Mouse (Mus musculus) liver, postnatal 0 days (tissue): ENCODE data around the gene Hamp2. TPM values are rescaled to one million over a fixed set of nuclear protein-coding genes. Genes with fewer than 3 reads are reported as not detected.

ENCODE experiments used
- ATAC-seq: fragments of 200-750 bp; cut with Nextera tagmentation; 2 replicates; pipeline ENCODE4 v1.8.0; 2017; ENCODE audit warnings: mild to moderate bottlenecking, moderate library complexity
- DNase-seq: peaks from one replicate; pipeline ENCODE4 v3.0.0-alpha.2; 2016
- H3K27ac ChIP-seq: fragments of 300-500 bp; sonication (generic); 2 replicates; pipeline ENCODE4 v1.5.1; 2014; ENCODE audit warnings: antibody characterized with exemption, moderate library complexity, mild to moderate bottlenecking, low read depth
- H3K27me3 ChIP-seq: fragments of 300-500 bp; sonication (generic); 2 replicates; pipeline ENCODE4 v1.6.1; 2014; ENCODE audit warnings: low read length, control low read depth, mixed read lengths; ENCODE audit not compliant: insufficient read depth
- H3K36me3 ChIP-seq: fragments of 300-500 bp; sonication (generic); replicated peaks from 2 replicates; pipeline ENCODE4 v1.6.1; 2014; ENCODE audit warnings: mild to moderate bottlenecking, control low read depth, low read length, moderate library complexity, mixed read lengths; ENCODE audit not compliant: insufficient read depth
- H3K4me1 ChIP-seq: fragments of 300-500 bp; sonication (generic); 2 replicates; pipeline ENCODE4 v1.6.1; 2014; ENCODE audit warnings: antibody characterized with exemption, mild to moderate bottlenecking, control low read depth; ENCODE audit not compliant: insufficient read depth
- H3K4me2 ChIP-seq: fragments of 300-500 bp; sonication (generic); 2 replicates; pipeline ENCODE4 v1.6.1; 2014; ENCODE audit warnings: low read depth, mild to moderate bottlenecking, low read length, moderate library complexity, mixed read lengths
- H3K4me3 ChIP-seq: fragments of 300-500 bp; sonication (generic); 2 replicates; pipeline ENCODE4 v1.5.1; 2014; ENCODE audit warnings: low read depth, low read length
- H3K9ac ChIP-seq: fragments of 300-500 bp; sonication (generic); replicated peaks from 2 replicates; pipeline ENCODE4 v1.6.1; 2014; ENCODE audit warnings: mild to moderate bottlenecking, moderate library complexity
- H3K9me3 ChIP-seq: fragments of 300-500 bp; sonication (generic); 2 replicates; pipeline ENCODE4 v1.6.1; 2016; ENCODE audit warnings: mild to moderate bottlenecking, control low read depth, low read length, mixed read lengths
- CTCF ChIP-seq: sonication (generic); IDR thresholded peaks from 2 replicates; pipeline ENCODE4 v1.5.1; 2016; ENCODE audit warnings: antibody characterized with exemption, low read depth
- EP300 ChIP-seq: IDR thresholded peaks from 2 replicates; pipeline ENCODE4 v1.6.1; 2016; ENCODE audit warnings: antibody characterized with exemption, low read depth, mild to moderate bottlenecking
- WGBS: fragments of 180-500 bp; shearing (Covaris S2); extraction: QIAGEN DNeasy Blood & Tissue Kit; methylation state at CpG from one replicate; pipeline ENCODE4 v1.1.7; 2014; ENCODE audit not compliant: insufficient replicate concordance; 5-methylcytosine and 5-hydroxymethylcytosine counted together
- polyA plus RNA-seq: library from polyadenylated mRNA; unstranded; fragments of >200 nt; fragmentation: Nextera tagmentation; extraction: Ambion mirVana; gene quantifications from 2 replicates; pipeline ENCODE4 v1.2.1, GENCODE M21; 2015

Gene Hamp2
- polyA plus RNA-seq, 1 experiment from 2014 or later: 0.49 TPM

DNA sequence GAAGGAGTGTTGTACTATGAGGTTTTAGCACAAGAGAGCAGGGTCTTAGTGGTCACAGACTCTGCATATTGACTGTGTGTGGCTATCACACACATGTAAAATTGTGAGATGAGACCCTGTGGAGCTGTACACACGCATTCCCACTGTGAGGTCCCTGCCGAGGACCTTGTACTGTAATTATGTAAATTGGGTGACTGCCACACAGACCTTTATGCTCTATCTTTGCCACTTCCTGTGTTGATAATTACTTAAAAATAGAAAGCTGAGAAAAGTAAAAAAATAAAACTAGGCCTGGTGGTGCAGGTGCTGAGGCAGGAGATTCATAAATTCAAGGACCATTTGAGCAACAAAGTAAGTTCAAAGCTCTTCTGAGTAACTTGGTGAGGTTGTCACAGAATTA is 33.8 kb downstream of the Hamp2 start:
- no peaks in the 10 kb centered on the region for H3K27me3 ChIP-seq
- DNase-seq: no peak
- no peak overlapping the region for H3K4me2 ChIP-seq
- H3K9me3 ChIP-seq: no peaks in the 10 kb centered on the region
- WGBS: 25% methylated on average over 2 of the region's 2 CpGs
- no peak for ATAC-seq
- peaks cover 11% of the 10 kb centered on the region for H3K4me1 ChIP-seq
- no peak overlapping the region; the same call in 1 of the 2 replicates for H3K9ac ChIP-seq
- H3K4me3 ChIP-seq: no peak overlapping the region
- peak overlapping the region; percentile 18; the same call in 1 of the 2 replicates for H3K27ac ChIP-seq
- TF ChIP-seq EP300: no peak
- TF ChIP-seq CTCF: no peak
- H3K36me3 ChIP-seq: no peaks in the 10 kb centered on the region

DNA sequence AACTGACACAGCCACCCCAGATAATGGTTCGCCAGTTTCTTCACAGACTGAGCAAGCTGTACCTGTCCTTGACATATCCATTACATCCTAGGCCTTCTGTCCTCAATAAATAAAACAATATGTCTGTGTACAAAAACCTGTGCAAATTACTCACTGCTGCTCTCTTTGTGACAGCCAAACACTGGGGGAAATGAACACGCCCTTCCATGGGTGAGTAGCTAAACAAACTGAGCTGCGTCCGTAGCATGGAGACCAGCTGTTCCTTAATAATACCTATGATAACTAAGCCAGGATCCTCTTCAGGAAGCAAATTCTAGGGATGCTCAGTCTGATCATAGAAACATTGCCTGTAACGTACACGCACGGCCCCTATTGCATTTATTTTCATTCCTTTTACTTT is 35.7 kb downstream of the Hamp2 start:
- TF ChIP-seq CTCF: no peak
- no peak for TF ChIP-seq EP300
- Histone ChIP-seq H3K27me3 (no peaks in the 10 kb centered on the region), H3K36me3 (no peaks in the 10 kb centered on the region), H3K4me1 (0 out of 2 replicates have a peak, but pooled peaks cover 4% of the 10 kb centered on the region), H3K4me2 (no peak overlapping the region), H3K4me3 (no peak overlapping the region), H3K9me3 (no peaks in the 10 kb centered on the region), H3K9ac (no peak overlapping the region), H3K27ac (no peak overlapping the region)
- 78% methylated on average over 7 of the region's 7 CpGs for WGBS
- DNase-seq: no peak
- no peak for ATAC-seq

DNA sequence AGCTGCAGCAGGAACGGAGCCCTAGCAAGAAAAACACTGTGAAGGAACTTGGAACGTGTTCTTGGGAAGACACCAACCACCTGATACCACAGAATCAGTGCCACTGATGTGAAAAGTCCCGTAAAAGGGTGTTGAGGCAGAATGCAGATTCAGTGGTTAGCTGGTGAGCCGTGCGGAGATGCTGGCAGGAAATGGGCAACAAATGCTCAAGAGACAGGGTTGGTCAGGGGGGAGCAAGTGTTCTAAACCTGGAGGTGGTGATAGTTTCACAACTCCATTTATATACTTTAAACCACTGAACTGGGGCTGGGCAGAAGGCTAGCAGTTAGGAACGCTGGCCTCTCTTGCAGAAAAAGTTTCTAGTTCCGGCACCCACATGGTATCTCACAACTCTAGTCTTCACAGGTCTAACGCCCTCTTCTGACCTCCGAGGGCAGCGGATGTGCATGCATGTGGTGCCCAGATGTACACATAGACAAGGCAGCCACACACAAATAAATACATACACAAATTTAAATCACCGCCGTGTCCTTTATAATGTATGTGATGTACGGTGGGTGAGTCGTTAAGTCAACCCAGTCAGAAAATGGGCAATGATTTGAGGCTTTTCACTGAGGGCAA is 36.8 kb downstream of the Hamp2 start:
- Histone ChIP-seq H3K9ac (no peak overlapping the region), H3K4me1 (0 out of 2 replicates have a peak, but pooled peaks cover 4% of the 10 kb centered on the region), H3K27ac (peak overlapping the region; percentile 11; the same call in 1 of the 2 replicates), H3K4me2 (no peak overlapping the region), H3K36me3 (no peaks in the 10 kb centered on the region), H3K27me3 (no peaks in the 10 kb centered on the region), H3K9me3 (no peaks in the 10 kb centered on the region), H3K4me3 (no peak overlapping the region)
- peak; percentile 26; the same call in 1 of the 2 replicates for TF ChIP-seq CTCF
- TF ChIP-seq EP300: no peak
- WGBS: 55% methylated on average over 14 of the region's 14 CpGs
- no peak for ATAC-seq
- no peak for DNase-seq

DNA sequence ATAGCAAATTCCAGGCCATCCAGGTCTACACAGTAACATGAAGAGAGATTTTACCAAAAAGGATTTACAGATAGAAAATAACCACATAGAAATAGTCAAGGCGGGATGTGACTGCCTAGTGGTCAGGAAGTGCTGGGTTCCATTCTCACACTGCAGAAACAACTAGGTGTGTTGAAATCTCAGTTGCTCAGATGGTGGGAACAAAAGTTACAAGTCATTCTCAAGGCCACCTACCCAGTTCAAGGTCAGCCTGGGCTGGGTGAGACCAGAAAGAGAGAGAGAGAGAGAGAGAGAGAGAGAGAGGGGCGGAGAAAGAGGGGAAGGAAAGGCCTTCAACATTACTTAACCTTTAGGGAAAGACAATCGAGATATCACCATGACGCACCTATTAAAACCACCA is 37.6 kb downstream of the Hamp2 start:
- Histone ChIP-seq H3K27ac (no peak overlapping the region), H3K4me1 (0 out of 2 replicates have a peak, but pooled peaks cover 4% of the 10 kb centered on the region), H3K27me3 (no peaks in the 10 kb centered on the region), H3K9ac (no peak overlapping the region), H3K4me2 (no peak overlapping the region), H3K4me3 (no peak overlapping the region), H3K36me3 (no peaks in the 10 kb centered on the region), H3K9me3 (no peaks in the 10 kb centered on the region)
- no peak for ATAC-seq
- TF ChIP-seq CTCF: no peak
- no peak for TF ChIP-seq EP300
- 65% methylated on average over 4 of the region's 4 CpGs for WGBS
- no peak for DNase-seq

DNA sequence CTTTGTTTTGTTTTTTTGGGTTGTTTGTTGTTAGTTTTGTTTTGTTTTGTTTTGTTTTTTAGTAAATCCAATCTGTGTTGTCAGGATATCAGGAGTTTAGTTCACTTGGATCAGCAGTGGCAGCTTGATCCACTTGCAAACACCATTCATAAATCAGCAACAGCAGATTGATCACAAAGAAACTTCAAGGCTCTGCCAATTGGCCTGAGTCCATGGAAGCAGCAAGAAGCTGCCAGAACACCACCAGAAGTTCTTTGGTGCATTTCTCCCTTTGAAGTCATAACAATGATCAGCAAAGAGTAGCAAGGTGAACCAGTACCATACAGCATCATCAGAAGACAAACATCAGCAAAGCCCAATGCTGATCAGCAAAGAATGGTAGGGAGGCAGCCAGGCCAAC is 40.4 kb downstream of the Hamp2 start:
- TF ChIP-seq CTCF (no peak), EP300 (no peak)
- Histone ChIP-seq H3K27me3 (no peaks in the 10 kb centered on the region), H3K9me3 (no peaks in the 10 kb centered on the region), H3K4me1 (no peaks in the 10 kb centered on the region), H3K4me2 (no peak overlapping the region), H3K36me3 (no peaks in the 10 kb centered on the region), H3K4me3 (no peak overlapping the region), H3K9ac (no peak overlapping the region), H3K27ac (no peak overlapping the region)
- DNase-seq (no peak), ATAC-seq (no peak)

DNA sequence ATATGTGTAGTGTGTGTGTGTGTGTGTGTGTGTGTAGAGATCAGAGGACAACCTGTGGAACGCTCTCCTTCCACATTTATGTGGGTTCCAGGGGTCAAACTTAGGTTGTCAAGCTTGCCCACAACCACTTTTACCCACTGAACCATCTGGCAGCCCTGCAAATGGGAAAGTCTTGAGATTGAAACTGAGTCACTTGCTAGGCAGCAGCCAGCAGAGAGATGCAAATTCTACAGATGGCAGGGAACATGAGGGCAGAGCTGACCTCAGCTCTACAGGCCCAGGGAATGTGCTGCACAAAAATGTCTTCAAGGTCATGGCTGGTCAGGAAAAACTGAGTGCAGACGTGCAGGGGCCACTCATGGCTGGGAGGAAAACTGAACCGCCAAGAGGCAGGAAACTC is 43.1 kb downstream of the Hamp2 start:
- no peaks in the 10 kb centered on the region for H3K27me3 ChIP-seq
- TF ChIP-seq EP300 (no peak), CTCF (no peak)

DNA sequence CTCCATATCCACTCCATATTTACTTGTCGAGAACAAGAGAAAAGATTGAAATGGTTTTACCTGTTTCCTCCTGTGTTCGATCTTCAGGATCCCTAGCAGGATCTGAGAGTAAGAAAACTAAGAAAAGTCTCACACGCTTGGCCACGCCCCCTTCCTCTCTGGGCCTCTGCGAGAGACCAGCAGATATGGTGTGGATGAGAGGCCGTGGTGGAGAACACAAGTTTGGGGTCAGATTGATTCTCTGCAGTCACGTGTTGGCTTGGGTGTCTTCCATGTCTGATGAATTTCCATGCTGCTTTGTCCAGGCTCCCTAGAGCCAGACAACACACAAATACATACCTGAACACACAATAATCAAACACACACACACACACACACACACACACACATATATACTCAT is 44.3 kb downstream of the Hamp2 start, which contains the start of gene Cd22:
TSS of gene Cd22 (minus strand) at position 167 of the 400 bp plus-strand sequence.
- DNase-seq (no peak), ATAC-seq (no peak)
- TF ChIP-seq EP300: no peak
- TF ChIP-seq CTCF: no peak
- H3K9me3 ChIP-seq: no peaks in the 10 kb centered on the region
- H3K27ac ChIP-seq: 0 out of 2 replicates have a peak within 1 kb of the TSS, but pooled peaks have one; percentile 22
- H3K4me3 ChIP-seq: peak within 1 kb of the TSS; percentile 14; the same call in 1 of the 2 replicates
- no peaks in the 10 kb centered on the region for H3K4me1 ChIP-seq
- H3K9ac ChIP-seq: no peak within 1 kb of the TSS
- no peaks in the 10 kb centered on the region for H3K27me3 ChIP-seq
- 28% methylated on average over 7 of the region's 7 CpGs for WGBS
- H3K36me3 ChIP-seq: no peaks in the 10 kb centered on the region
- peak within 1 kb of the TSS; percentile 41; the same call in 1 of the 2 replicates for H3K4me2 ChIP-seq

More for the DNA sequence above, 43.1 kb downstream of the Hamp2 start:
- Histone ChIP-seq H3K9ac (no peak overlapping the region), H3K27ac (no peak overlapping the region), H3K4me1 (no peaks in the 10 kb centered on the region), H3K9me3 (no peaks in the 10 kb centered on the region), H3K36me3 (no peaks in the 10 kb centered on the region), H3K4me3 (no peak overlapping the region), H3K4me2 (no peak overlapping the region)
- DNase-seq (no peak), ATAC-seq (no peak)
- 64% methylated on average over 3 of the region's 3 CpGs for WGBS
